Mouse (Mus musculus): ENCODE results near the gene Cmc1.

GRCm38 (mm10) chr9:118100484-118100883, 49.5 kb downstream of the Cmc1 start:
- TF ChIP-seq CTCF (IDR thresholded peaks at IDR 0.05) (no peak), EP300 (IDR thresholded peaks at IDR 0.05) (no peak)
